Mouse (Mus musculus) thymus, postnatal 14 days (tissue): ENCODE results near the gene Gm17651.
A peak's percentile ranks its signal among the peaks of the same experiment; 100 is the strongest.

Experiments
- DNase-seq: peaks from one replicate; pipeline ENCODE4 v3.0.0; 2021

Gene Gm17651

DNA sequence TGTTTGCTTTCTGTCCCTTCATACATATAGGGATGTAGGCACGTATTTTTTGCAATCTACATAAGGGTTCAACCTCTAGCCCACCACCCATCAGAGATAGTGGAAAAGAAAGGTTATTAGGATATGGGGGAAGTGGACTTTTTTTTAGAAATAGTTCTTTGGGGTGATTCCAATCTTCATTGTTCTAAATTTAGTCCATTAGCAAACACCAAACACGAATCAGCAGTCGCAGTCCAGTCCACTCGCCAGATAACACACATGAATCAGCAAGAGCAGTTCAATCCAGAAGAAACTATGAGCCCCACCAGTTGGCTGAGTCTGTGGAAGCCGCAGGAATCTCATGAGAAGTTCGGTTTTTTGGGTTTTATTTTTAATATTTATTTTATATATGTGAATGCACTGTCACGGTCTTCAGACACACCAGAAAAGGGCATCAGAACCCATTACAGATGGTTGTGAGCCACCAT, at the start of gene Gm17651:
Gene Gm17651 (minus strand): TSS at position 51 of the 467 bp plus-strand sequence.
- DNase-seq, result no peak

DNA sequence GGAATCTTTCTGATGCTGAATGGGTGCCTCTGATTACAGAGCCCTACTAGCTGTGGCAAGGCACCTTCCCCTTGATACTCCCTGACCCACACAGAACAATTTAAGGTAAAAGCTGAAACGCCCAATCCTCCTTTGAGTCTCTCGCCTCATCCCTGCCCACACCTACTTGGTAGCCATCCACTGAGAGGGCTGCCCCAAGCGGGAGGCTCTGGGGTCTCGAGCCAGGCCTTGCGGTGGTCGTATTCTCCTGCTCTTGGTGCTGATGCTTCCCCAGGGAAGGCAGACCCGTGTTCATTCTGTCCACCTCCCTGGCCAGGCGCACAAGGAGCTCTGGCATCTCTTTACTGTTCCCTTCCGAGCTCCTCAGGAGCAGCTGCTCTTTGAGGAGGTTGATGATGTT, 44.6 kb upstream of the Gm17651 start:
- no peak for DNase-seq

DNA sequence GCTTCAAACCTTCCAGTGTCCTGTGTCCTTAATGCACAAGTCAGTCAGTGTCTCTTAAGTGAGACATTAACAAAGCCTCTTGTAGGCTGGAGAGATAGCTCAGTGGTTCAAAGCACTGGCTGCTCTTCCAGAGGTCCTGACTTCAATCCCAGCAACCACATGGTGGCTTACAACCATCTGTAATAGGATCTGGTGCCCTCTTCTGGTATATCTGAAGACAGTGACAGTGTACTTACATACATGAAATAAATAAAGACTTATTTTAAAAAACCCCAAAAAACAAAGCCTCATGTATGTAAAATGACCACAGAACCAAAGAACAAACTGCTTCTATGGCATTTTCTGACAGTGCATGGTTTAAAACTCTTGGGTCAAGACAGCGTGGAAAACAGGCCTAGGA, 41.4 kb upstream of the Gm17651 start:
- DNase-seq, result no peak

DNA sequence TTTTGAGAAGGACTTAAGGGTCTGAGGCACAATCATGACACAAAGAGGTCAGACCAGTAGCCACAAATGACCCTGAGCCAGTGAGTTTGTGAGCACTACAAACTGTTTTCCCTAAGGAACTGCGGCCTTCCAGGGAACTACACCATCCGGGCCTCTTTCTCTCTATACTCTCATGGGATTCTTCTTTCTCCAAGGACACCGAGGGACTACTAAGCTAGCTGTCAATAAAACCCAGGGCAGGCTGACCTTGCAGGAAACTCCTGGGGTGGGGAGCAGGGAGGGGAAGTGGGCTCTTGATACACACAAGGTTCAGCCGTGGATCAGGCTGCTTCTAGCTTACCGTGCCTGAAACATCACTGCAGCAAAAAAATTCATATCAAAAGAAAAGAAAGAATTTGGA, 36.4 kb upstream of the Gm17651 start:
- no peak for DNase-seq

DNA sequence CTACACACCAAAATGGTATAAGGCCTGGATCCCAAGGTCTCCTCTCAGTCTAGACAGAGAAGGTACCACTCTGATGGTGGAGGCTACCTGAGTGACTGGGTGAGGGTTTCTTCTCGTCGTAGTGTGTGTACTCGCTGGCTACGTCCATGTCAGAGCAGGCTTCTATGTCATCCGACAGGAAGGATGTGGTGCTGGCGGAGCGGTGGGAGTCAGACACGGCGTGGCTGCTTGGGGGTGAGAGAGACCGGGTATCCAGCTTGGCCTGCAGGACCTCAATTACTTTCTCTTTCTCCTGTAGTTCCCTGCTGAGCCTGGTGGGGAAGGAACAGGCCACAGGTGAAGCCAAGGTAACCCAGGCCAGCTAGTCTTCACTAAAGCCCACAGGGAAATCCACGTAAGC, 35.6 kb upstream of the Gm17651 start:
- DNase-seq, result no peak

DNA sequence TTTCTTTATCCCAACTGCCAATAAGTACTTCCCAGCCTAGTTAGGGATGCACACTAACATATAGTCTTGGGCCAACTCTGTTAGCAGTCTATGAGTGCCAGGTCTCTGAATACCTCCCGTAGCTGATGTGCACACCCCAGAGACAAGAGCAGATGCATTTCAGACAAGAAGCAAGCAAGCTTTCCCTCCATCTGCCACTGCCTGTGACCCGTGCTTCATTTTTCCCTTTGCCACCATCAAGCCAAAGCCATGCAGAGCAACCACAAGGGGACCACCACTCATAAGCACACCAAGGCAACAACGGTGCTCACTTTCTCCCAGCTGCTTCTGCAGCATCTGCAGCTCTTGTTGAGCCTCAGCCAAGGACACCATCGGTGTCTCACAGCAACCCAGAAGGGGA, 32.1 kb upstream of the Gm17651 start:
- no peak for DNase-seq

DNA sequence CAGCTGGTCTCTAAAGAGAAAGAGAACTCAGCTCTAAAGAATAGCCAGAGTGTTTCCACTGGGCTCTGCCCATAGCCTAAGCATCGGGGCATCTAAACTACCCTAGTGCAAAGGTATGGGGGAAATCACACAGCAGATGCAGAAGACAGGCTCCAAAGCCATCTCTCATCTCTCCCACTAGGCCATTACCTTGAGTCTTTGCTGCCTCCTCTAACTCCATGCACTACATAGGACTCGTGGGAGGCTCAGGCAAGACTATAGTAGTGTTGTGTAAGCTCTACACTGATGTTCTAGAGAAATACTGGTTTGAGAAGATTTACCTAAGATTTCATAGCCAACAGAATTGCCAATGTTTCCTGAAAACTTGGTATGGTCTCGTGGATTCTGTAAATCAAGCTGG, 31.0 kb upstream of the Gm17651 start:
- no peak for DNase-seq

DNA sequence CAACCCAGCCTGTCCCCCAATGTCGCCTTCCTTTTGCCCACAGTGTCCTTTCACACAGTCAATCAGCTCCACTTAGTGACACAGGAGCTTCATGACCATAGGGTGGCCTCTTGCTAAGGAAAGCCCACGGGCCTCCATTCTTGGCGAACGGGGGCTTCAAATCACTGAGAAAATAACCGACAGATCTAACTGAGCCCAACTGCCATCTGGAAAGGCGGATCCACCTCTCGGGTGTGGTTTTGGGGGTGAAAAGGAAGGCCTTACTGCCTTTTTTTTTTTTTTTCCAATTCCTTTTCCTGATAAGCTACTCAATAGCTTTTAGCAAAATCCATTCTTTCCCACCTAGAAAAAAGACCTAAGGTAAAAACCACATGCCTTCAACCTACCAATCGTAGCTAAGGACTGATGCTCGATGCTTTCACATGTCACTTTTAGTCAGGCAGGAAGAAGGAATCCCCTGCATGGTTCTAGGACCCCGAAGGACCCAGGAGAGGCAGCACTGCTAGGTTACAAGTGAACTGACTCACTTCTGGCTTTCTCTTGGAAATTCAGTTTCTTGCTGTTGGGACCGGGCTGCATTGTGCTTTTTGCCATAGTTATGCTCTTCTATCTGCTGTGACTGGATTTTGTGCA, 28.1 kb upstream of the Gm17651 start:
- DNase-seq, result no peak

DNA sequence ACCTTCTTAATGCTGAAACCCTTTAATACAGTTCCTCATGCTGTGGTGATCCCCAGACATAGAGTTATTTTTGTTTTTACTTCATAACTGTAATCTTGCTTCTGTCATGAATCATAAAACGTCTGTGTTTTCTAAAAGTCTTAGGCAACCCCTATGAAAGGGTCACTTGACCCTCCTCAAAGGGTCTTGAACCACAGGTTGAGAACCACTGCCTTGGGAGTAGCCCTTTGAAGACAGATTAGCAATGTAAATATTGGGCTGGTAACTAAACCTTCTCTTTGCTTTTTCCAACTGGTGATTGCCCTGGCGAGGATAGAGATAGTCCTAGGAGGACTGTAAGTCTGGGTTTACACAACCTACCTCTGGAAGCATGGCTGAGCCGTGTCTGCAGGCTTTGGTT, 26.7 kb upstream of the Gm17651 start:
- no peak for DNase-seq

DNA sequence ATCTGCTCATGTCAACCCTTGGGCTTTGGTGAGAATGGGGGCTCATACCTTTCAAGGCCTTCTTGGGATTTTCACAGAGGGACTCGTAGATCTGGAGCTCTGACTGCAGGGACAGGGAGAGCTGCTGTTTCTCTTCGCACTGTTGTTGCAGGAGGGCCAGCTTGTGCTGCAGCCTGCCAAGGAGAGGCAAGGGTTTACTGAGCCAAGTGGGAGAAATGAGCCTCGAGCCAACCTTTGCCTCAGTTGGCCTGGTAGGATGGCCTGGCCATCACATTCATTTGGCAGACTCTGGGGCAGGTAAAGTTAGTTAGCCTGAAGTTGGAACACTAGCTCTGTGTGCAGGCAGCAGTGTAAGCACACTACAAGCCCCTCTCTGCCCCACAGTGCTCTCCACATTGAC, 24.6 kb upstream of the Gm17651 start:
- no peak for DNase-seq

DNA sequence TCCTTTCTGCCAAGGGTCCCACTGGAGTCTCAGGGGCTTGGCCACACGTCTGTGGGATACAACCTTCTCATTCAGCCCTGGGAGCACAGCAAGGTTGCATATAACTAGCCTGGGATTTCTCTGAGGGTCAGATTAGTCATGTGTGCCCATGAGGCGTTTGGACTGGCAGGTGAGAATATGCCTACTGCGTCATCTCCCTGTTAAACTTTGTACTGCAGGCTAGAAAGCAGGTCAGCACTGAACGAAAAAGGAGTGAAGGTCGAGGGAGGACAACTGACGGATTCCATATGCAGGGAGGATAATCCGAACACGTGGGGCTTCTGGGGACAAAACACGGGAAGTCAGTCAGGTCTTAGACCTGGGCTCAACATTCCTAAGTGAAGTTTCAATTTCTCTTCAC, 22.8 kb upstream of the Gm17651 start:
- DNase-seq, result no peak

DNA sequence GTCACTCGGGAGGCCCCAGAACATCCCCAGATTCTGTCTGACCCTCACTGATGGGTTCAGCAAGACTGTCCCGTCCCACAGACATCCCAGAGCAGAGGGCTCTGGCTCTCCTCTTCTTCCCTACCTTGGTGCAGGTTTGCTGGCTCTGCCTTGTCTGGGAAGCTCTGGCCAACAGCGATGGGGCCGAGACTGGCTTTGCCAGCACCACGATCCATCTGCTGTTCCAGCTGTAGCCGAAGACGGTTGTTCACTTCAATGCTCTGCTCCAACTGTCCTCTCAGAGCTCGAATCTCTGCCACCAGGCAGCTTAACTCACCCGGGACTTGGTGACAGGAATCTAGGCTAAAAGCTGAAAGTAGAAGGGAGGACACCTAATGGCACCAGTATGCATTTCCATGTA, 22.4 kb upstream of the Gm17651 start:
- no peak for DNase-seq

DNA sequence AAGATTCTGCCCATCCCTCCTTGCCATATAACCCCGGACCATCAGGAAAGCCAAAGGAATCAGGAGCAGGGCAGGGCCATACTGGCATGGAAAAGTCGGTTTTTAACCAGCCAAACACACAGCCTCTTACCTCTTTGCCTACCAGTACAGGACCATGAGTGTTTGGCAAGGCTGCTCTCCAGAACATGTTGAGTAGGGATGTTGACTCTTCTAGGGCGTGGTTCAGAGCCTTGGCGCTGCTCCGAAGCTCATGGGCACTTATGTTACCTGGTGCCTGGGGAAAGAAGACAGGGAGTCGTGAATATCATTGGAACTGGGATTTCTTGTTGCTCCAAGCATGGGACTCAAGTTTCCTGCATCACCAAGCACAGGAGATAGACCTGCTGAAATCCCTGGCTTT, 19.3 kb upstream of the Gm17651 start:
- no peak for DNase-seq

DNA sequence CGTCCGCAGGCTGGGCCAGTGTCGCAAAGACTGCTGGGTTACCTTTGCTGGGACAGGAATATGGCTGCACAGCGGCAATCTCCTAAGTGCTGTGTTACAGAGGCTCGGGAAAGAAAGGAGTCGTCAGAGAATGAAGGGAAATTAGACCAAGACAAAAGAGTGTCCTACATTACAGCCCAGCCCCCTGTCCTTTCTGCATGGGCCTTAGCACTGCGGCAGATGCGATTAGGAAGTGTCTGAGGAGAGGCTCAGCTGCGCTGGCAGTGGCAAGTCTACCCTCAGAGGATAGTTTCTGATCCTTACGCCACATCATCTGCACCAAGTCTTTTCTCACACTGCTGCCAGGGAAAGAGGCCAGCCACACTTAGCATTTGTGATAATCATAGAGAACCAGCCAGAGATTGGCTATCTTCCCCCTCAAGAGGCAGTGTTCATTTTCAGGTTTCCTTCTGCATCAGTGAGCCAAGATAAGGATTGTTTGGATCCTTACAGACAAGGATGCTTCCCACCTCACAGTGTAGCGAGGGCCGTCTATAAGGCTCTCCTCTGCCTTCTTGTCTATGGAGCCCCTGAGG, 17.0 kb upstream of the Gm17651 start:
- no peak for DNase-seq

DNA sequence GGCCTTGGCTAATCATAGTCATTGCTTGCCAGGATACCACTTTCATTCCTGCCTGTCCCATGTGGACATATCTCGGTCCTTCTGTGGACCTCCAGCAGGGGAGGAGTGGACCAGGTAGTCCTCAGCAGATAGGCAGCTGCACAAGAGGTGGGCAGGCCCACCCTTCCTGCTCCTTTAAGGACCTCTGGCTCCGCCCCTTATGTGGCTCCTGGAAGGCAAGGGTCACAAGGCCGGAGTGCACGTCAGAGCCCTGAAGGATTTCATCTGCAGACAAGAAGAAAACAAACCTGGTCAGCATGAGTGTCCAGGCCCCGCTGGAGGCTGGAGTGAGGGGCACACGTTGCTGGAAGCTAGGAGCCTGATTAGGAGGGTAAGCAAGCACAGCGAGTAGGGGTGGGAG, 16.1 kb upstream of the Gm17651 start:
- DNase-seq, result no peak

DNA sequence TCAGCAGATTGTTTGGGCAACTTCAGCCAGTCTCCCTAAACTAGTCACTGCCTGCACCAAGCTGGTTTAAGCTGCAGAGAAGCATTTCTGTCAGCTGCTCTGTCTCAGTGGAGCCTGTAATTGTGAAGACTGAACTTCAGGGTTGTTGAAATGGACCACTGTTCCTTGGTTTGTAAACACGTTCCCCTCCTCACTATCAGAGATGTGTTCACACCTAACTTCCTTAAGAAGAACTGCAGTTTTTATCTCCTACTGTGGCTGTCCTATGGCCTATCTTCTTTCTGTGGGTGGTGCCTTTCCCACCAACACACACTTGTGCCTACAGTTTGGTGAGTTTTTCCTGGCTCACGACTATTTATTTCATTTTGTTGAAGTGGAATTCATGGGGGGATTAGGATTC, 14.8 kb upstream of the Gm17651 start:
- no peak for DNase-seq

DNA sequence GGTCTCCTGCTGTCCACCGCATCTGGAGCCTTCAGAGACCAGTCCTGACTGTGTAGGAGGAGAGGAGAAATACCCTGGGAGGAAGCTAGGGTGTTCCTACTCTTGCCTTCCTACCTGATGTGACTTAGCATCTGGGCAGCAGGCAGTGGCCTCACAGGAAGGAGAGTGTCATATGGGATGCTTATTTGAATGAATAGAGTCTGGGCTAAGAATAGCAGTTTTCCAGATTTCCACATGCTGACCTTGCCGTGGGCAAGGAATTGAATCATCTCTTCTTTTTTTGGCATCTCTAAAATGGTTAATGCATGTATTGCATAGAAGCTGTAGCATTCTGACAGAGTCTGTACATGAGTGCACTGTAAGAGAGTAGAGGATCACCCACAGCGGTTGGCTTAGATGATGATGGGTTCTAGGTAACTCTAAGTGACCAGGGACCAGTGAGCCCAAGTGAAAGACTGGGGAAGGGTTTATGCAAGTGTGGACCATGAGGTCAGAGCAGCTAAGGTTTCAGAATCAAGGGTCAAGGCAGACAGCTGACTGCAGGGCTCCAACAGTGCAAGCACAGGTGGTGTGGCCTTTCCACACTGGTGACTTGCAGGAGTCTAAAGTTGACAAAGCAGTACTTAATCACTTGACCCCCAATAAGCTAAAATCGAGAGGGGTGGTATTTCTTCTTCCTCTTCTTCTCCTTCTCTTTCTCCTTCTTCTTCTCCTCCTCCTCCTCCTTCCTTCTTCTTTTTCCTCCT, 12.1 kb upstream of the Gm17651 start:
- DNase-seq, result no peak

DNA sequence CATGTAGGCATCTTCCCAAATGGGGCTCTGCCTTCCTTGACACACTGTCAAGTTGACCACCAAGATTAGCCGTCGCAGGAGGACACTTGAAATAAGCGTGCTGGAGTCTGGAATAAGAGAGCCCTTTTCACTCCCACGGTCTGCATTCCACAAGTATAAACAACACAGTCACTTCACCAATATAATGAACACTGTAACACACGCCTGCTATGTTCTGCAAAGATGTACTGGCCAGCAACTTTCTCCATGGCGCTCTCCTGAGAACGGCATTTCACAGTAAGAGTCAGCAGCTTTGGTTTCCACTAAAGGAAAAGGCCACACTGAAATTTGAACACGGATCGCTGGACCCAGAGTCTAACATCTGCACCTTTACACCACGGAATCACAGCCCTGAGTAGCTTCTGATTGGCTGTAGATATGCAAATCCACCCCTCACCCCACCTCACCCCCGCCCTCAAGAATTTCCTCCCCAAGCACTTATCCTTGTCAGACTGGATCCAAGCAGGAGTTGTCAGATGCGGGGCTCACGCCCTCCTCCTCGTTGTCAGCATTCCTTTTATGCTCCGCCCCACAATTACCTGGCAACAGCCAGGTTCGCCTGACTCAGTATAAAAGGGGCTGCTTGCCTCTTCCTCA, 9.2 kb upstream of the Gm17651 start:
- DNase-seq, result no peak

DNA sequence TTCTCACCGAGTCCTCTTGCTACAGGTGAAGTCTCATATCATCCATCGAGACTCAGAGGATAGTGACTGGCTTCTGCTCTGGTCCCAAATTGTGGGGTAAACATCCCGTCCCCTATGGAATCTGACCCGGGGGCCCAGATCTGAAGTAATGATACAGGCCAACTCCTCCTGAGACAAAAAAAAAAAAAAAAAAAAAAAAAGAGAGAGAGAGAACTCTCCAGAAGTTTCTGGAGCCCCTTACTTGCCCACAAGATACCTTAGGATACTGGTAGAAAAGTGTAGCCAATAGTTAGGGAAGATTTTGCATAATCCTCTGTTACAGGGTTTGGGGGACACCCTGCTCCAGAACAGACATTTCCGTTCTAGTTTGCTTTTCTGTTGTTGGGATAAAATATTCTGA, 8.1 kb upstream of the Gm17651 start:
- no peak for DNase-seq

DNA sequence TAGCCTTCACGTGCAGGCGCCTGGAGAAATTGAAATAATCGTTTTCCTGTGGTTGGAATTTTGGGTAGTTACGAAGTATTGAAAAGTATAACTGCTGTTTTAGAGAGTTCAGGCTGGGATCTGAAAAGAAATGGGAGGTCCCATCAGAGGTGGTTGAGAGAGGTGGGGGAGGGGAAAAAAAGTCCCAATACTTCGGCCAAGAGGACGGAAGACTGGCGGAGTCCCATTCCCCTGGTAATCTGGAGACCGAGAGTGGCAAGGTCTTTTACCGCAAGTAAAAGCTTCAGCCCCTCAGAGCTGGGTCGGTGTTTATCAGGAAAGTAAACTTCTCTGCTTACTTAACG, 7.6 kb upstream of the Gm17651 start:
- DNase-seq, result no peak

DNA sequence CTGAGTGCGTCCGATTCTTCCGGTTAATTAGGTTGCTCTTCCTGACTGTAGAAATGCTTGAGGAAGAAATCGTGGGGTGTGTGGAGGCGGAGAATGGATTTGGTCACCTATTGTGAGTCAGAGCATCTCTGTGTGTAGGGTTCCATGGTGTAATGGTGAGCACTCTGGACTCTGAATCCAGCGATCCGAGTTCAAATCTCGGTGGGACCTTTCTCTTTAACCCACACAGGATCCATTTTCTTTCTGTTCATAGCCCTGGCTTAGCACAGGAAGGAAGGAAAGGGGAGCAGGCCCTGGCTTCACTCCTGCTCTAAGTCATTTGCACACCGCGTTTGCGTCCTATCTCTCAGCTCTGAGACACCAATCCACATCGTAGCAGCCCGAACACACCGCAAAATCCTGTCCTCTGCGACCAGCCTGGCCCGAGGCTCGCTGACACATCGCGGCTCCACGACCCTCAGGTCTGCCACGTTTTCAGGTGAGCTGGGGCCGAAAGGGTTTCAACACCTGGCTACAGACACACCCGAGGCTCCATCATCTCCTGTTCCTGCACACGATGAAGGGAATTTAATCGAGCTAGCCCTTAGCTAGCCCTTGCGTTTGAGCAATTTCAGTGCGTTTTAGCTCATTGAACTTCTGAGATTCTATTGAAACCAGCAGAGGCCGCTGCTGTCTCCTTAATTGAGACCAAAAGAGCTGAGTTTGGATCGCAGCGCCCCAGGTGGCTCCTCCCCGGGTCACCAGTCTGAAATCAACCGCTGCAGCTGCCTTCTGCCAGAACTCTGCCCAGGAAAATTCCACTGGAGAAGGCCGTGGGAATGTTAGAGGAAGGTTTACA, 7.0 kb upstream of the Gm17651 start:
- peak; percentile 75 for DNase-seq

DNA sequence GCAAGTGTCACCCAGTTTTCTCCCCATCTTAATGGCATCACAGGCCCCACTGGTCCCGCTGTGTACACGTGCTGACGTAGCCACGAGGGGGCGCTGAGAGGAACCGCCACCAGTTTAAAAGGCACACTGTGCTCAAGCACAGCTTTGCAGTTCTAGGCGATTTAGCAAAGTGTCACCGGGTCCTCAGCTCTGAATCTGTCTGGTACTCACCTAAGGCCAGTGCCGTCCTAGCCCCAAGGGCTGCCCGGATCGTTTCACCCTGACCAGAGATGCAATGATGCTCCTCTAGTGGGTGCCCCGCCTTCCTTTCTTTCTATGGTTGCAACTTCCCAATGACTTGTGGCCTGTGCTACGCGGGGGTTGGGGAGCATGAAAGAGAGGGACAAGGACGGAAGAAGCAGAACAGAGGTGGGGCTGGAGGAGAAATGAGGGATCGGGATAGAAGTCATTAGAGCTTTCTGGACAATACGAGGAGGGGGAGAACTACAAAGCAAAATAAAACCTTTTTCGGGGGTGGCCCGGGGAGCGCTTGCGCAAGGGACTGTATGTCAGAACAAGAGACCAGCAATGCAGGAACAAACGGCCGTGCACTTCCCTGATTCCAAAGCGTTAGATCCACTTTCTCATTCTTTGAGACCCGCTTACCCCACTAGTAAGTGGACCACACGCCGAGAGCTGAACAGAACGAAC, 6.3 kb upstream of the Gm17651 start:
- DNase-seq, result peak; percentile 89

DNA sequence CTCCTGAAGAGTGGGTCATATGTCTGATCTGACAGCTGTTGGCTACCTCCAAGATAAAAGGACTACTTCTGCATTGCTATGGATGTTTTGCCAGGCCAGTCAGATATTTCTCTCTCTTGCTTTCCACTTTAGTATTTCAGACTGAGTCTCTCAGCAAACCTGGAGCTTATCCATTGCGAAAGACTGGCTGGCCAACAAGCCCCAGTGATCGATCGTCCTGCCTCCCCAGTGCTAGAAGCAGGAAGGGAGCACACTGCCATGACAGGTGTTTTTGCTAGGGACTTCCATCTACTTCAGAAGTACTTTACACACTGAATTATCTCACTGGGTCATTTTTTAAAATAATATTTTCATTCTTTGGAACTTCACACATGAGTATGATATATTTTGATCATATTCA, 3.9 kb upstream of the Gm17651 start:
- no peak for DNase-seq
